Mouse (Mus musculus) MEL (cell line): ENCODE measurements around the gene Nhlrc3. TPM values are rescaled to one million over a fixed set of nuclear protein-coding genes. Genes with fewer than 3 reads are reported as not detected.

Experiments used
- DNase-seq: peaks from one replicate; pipeline ENCODE4 v3.0.0; 2011; ENCODE audit warnings: low read depth, low spot score
- H3K27ac ChIP-seq: 2 replicates; pipeline ENCODE4 v1.5.1; 2012; ENCODE audit warnings: low read depth, mild to moderate bottlenecking, control low read depth, low read length, moderate library complexity; ENCODE audit not compliant: control insufficient read depth
- H3K27me3 ChIP-seq, 2 experiments: fragments of 150-350 bp in 1 of 2; sonication (generic) in 1 of 2; 2 replicates each; pipeline ENCODE4 v1.6.1; 2012; ENCODE audit warnings: low read length in 2 of 2, mild to moderate bottlenecking in 2 of 2, improper control_type of control experiment in 1 of 2, moderate library complexity in 1 of 2; ENCODE audit not compliant: insufficient read depth in 2 of 2, control insufficient read depth in 1 of 2
- H3K36me3 ChIP-seq, 2 experiments: 2 replicates each; pipeline ENCODE4 v1.6.1; 2012 to 2014; ENCODE audit warnings: low read length in 2 of 2, improper control_type of control experiment in 1 of 2, inconsistent platforms in 1 of 2, mild to moderate bottlenecking in 1 of 2; ENCODE audit not compliant: insufficient read depth in 2 of 2, control insufficient read depth in 1 of 2
- H3K4me1 ChIP-seq, 2 experiments: fragments of 150-350 bp in 1 of 2; sonication (generic) in 1 of 2; 2 replicates each; pipeline ENCODE4 v1.6.1; 2012; ENCODE audit warnings: low read length in 2 of 2, improper control_type of control experiment in 1 of 2, mild to moderate bottlenecking in 1 of 2; ENCODE audit not compliant: insufficient read depth in 2 of 2, control insufficient read depth in 1 of 2
- H3K4me3 ChIP-seq, 2 experiments: fragments of 150-350 bp in 1 of 2; sonication (generic) in 1 of 2; 2 replicates each; pipeline ENCODE4 v1.5.1; 2012; ENCODE audit warnings: low read depth in 2 of 2, low read length in 2 of 2, mild to moderate bottlenecking in 2 of 2, moderate library complexity in 2 of 2, control low read depth in 1 of 2, improper control_type of control experiment in 1 of 2; ENCODE audit not compliant: control insufficient read depth in 1 of 2, insufficient read depth in 1 of 2
- H3K79me2 ChIP-seq: 2 replicates; pipeline ENCODE4 v1.6.1; 2012; ENCODE audit warnings: mild to moderate bottlenecking, low read length, moderate library complexity; ENCODE audit not compliant: control insufficient read depth, poor library complexity, insufficient read depth
- H3K9ac ChIP-seq: 2 replicates; pipeline ENCODE4 v1.6.1; 2012; ENCODE audit warnings: low read depth, mild to moderate bottlenecking, control low read depth, low read length, moderate library complexity; ENCODE audit not compliant: control insufficient read depth, poor library complexity, severe bottlenecking
- H3K9me3 ChIP-seq: fragments of 150-350 bp; sonication (generic); replicated peaks from 2 replicates; pipeline ENCODE4 v1.6.1; 2012; ENCODE audit warnings: mild to moderate bottlenecking, low read length, improper control_type of control experiment, moderate library complexity; ENCODE audit not compliant: insufficient read depth
- EP300 ChIP-seq, 2 experiments: IDR thresholded peaks; 2 replicates each; pipeline ENCODE4 v1.6.1; 2011; ENCODE audit warnings: improper control_type of control experiment in 2 of 2, low read length in 2 of 2, low read depth in 1 of 2, mild to moderate bottlenecking in 1 of 2
- MAFK ChIP-seq: IDR thresholded peaks from 2 replicates; pipeline ENCODE4 v1.6.1; 2011; ENCODE audit warnings: low read depth, mild to moderate bottlenecking, low read length, improper control_type of control experiment, borderline replicate concordance
- MAZ ChIP-seq: IDR thresholded peaks from 2 replicates; pipeline ENCODE4 v1.6.1; 2012; ENCODE audit warnings: low read depth, mild to moderate bottlenecking, inconsistent platforms, low read length, improper control_type of control experiment
- MEF2A ChIP-seq: IDR thresholded peaks from 2 replicates; pipeline ENCODE4 v1.6.1; 2014; ENCODE audit warnings: low read depth, mild to moderate bottlenecking, inconsistent platforms, low read length, improper control_type of control experiment; ENCODE audit not compliant: poor library complexity, insufficient replicate concordance, severe bottlenecking; ENCODE audit errors: extremely low read depth
- MXI1 ChIP-seq: IDR thresholded peaks from 2 replicates; pipeline ENCODE4 v1.6.1; 2011; ENCODE audit warnings: mild to moderate bottlenecking, low read depth, low read length, improper control_type of control experiment
- SIN3A ChIP-seq: IDR thresholded peaks from 2 replicates; pipeline ENCODE4 v1.6.1; 2012; ENCODE audit warnings: low read length, improper control_type of control experiment, inconsistent platforms
- TBP ChIP-seq: IDR thresholded peaks from 2 replicates; pipeline ENCODE4 v1.8.0; 2011; ENCODE audit warnings: low read depth, low read length, improper control_type of control experiment
- ZC3H11A ChIP-seq: IDR thresholded peaks from 2 replicates; pipeline ENCODE4 v1.6.1; 2012; ENCODE audit warnings: low read depth, mild to moderate bottlenecking, inconsistent platforms, low read length, improper control_type of control experiment
- ZKSCAN1 ChIP-seq: IDR thresholded peaks from 2 replicates; pipeline ENCODE4 v1.6.1; 2012; ENCODE audit warnings: low read depth, mild to moderate bottlenecking, inconsistent platforms, low read length, improper control_type of control experiment, moderate library complexity
- ZNF384 ChIP-seq: IDR thresholded peaks from 2 replicates; pipeline ENCODE4 v1.6.1; 2012; ENCODE audit warnings: low read depth, mild to moderate bottlenecking, inconsistent platforms, low read length, improper control_type of control experiment
- polyA plus RNA-seq, 2 experiments: library from polyadenylated mRNA; stranded (reverse) in 1 of 2; unstranded in 1 of 2; fragments of >175 nt in 1 of 2; fragments of >200 nt in 1 of 2; gene quantifications; 2 replicates each; pipeline versions ENCODE4 v1.2.1 to v1.2.4; 2012; ENCODE audit warnings: low replicate concordance in 2 of 2, low read depth in 1 of 2; ENCODE audit not compliant: insufficient read length in 2 of 2, insufficient read depth in 1 of 2, missing spikeins in 1 of 2
- total RNA-seq: library from RNA; depleted of rRNA; stranded (reverse); fragments of 300-350 nt; gene quantifications from 2 replicates; pipeline ENCODE4 v1.2.3, GENCODE M21; 2012

Gene Nhlrc3
- total and polyA plus RNA-seq, 3 experiments = 6.7 to 9.1 TPM; not detected in 1

DNA sequence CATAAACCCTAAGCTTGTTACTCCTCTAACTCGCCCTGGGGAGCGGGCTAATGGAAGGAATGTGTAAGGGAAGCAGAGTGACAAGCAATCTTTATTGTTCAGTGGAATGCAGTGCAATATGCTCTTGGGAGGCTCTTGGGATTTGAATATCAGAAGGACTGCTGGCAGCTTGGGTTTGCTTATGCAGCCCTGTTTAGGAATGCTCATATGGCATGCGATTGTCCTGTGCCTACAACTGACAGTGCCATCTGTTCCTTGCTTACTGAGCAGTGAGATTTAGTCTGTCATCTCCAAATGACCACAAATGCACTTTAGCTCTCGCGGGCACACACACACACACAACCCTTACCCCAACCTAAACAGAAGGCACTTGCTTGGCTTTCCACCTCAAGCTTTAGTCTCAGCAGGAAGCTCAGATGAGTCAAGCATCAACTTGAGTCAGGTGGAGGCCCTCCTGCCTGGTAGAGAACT, 47.1 kb downstream of the Nhlrc3 start:
- Histone ChIP-seq H3K9me3 (no peaks in the 10 kb centered on the region), H3K27ac (no peak overlapping the region), H3K4me3 (no peak overlapping the region), H3K27me3 (no peaks in the 10 kb centered on the region), H3K4me1 (no peaks in the 10 kb centered on the region), H3K36me3 (no peaks in the 10 kb centered on the region), H3K79me2 (no peaks in the 10 kb centered on the region), H3K9ac (no peak overlapping the region)
- TF ChIP-seq EP300 (IDR thresholded peaks at IDR 0.05; ENCODE audit: low read depth in 1 of 2, low read length in 2 of 2) = no peak
- no peak for DNase-seq

DNA sequence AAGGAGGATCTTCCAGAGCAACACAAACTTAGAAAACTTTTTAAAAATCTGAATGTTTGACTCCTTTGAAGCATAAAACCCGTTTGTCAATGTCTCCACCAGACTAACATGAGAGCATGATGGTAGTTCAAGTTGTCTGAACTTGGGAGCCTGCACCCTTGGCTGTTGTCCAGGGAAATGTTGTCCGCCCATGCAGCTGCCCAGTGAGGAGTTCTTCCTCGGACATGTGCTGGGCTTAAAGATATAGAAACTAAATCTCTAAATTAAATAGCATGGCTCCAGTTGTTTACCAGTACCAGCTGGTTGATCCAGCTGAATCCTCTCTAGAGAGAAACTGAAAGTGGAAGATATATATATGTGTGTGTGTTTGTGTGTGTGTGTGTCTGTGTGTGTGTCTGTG, 49.2 kb downstream of the Nhlrc3 start:
- no peak overlapping the region for H3K27ac ChIP-seq
- H3K27me3 ChIP-seq = no peaks in the 10 kb centered on the region
- no peaks in the 10 kb centered on the region for H3K4me1 ChIP-seq
- H3K4me3 ChIP-seq = no peak overlapping the region
- DNase-seq = no peak
- H3K79me2 ChIP-seq = no peaks in the 10 kb centered on the region
- TF ChIP-seq MAFK (no peak), TBP (no peak), MXI1 (no peak), ZKSCAN1 (no peak), ZC3H11A (no peak), SIN3A (no peak)
- no peaks in the 10 kb centered on the region for H3K36me3 ChIP-seq
- no peaks in the 10 kb centered on the region for H3K9me3 ChIP-seq
- no peak overlapping the region for H3K9ac ChIP-seq

DNA sequence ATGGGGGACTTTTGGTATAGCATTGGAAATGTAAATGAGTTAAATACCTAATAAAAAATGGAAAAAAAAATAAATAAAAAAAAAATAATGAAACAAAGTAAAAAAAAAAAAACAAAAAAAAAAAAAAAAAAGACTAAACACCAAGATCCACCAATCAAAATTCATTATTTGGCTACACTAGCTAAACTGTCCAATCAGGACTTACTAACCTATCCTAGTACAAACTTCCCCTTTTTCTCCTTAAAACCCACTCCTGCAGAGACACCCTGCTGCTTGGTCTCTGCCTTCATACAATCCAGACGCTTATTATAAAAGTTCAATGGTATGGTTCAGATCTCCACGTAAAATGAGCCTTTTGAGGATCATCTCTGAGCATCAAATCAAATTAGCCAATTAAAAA, 49.7 kb downstream of the Nhlrc3 start:
- H3K9ac ChIP-seq = no peak overlapping the region
- TF ChIP-seq MEF2A = no peak
- TF ChIP-seq ZNF384 = peak; percentile 69
- no peaks in the 10 kb centered on the region for H3K36me3 ChIP-seq
- no peaks in the 10 kb centered on the region for H3K9me3 ChIP-seq
- H3K79me2 ChIP-seq = no peaks in the 10 kb centered on the region
- H3K27ac ChIP-seq = no peak overlapping the region
- no peaks in the 10 kb centered on the region for H3K27me3 ChIP-seq
- no peaks in the 10 kb centered on the region for H3K4me1 ChIP-seq
- DNase-seq = peak; percentile 42
- no peak overlapping the region for H3K4me3 ChIP-seq

DNA sequence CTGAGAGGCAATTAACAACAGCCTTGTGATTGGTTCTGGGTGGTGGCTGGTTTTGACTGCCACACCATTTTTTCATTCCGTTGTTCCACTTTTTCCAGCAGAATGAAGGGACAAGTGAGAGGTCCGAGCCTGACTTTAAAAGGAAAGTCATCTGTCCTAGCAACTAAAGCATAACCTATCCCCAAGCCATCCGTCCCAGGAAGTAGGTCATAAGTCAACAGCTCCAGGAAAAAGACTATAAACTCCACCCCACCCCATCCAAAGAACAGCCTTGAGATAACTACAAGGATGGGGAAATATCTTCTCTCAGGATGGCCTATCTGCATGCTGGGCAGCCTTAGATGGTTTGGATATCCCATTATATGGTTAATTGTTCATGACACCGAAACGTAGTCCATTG, 50.9 kb downstream of the Nhlrc3 start:
- H3K9ac ChIP-seq = no peak overlapping the region
- H3K9me3 ChIP-seq = no peaks in the 10 kb centered on the region
- H3K36me3 ChIP-seq = no peaks in the 10 kb centered on the region
- H3K4me3 ChIP-seq = no peak overlapping the region
- H3K27ac ChIP-seq = no peak overlapping the region
- no peak for TF ChIP-seq ZC3H11A
- no peak for TF ChIP-seq MAZ
- H3K4me1 ChIP-seq = no peaks in the 10 kb centered on the region
- no peaks in the 10 kb centered on the region for H3K79me2 ChIP-seq
- no peaks in the 10 kb centered on the region for H3K27me3 ChIP-seq
- DNase-seq = no peak
